Mouse (Mus musculus) MEL (cell line): ENCODE data around the gene Bub1b. TPM values are rescaled to one million over a fixed set of nuclear protein-coding genes. Genes with fewer than 3 reads are reported as not detected.
A peak's percentile ranks its signal among the peaks of the same experiment; 100 is the strongest.

Experiments used
- DNase-seq: peaks from one replicate; pipeline ENCODE4 v3.0.0; 2011; ENCODE audit warnings: low read depth, low spot score
- H3K27ac ChIP-seq: 2 replicates; pipeline ENCODE4 v1.5.1; 2012; ENCODE audit warnings: low read depth, mild to moderate bottlenecking, control low read depth, low read length, moderate library complexity; ENCODE audit not compliant: control insufficient read depth
- H3K27me3 ChIP-seq, 2 experiments: fragments of 150-350 bp in 1 of 2; sonication (generic) in 1 of 2; 2 replicates each; pipeline ENCODE4 v1.6.1; 2012; ENCODE audit warnings: low read length in 2 of 2, mild to moderate bottlenecking in 2 of 2, improper control_type of control experiment in 1 of 2, moderate library complexity in 1 of 2; ENCODE audit not compliant: insufficient read depth in 2 of 2, control insufficient read depth in 1 of 2
- H3K36me3 ChIP-seq, 2 experiments: 2 replicates each; pipeline ENCODE4 v1.6.1; 2012 to 2014; ENCODE audit warnings: low read length in 2 of 2, improper control_type of control experiment in 1 of 2, inconsistent platforms in 1 of 2, mild to moderate bottlenecking in 1 of 2; ENCODE audit not compliant: insufficient read depth in 2 of 2, control insufficient read depth in 1 of 2
- H3K4me1 ChIP-seq, 2 experiments: fragments of 150-350 bp in 1 of 2; sonication (generic) in 1 of 2; 2 replicates each; pipeline ENCODE4 v1.6.1; 2012; ENCODE audit warnings: low read length in 2 of 2, improper control_type of control experiment in 1 of 2, mild to moderate bottlenecking in 1 of 2; ENCODE audit not compliant: insufficient read depth in 2 of 2, control insufficient read depth in 1 of 2
- H3K4me3 ChIP-seq, 2 experiments: fragments of 150-350 bp in 1 of 2; sonication (generic) in 1 of 2; 2 replicates each; pipeline ENCODE4 v1.5.1; 2012; ENCODE audit warnings: low read depth in 2 of 2, low read length in 2 of 2, mild to moderate bottlenecking in 2 of 2, moderate library complexity in 2 of 2, control low read depth in 1 of 2, improper control_type of control experiment in 1 of 2; ENCODE audit not compliant: control insufficient read depth in 1 of 2, insufficient read depth in 1 of 2
- H3K79me2 ChIP-seq: 2 replicates; pipeline ENCODE4 v1.6.1; 2012; ENCODE audit warnings: mild to moderate bottlenecking, low read length, moderate library complexity; ENCODE audit not compliant: control insufficient read depth, poor library complexity, insufficient read depth
- H3K9ac ChIP-seq: 2 replicates; pipeline ENCODE4 v1.6.1; 2012; ENCODE audit warnings: low read depth, mild to moderate bottlenecking, control low read depth, low read length, moderate library complexity; ENCODE audit not compliant: control insufficient read depth, poor library complexity, severe bottlenecking
- H3K9me3 ChIP-seq: fragments of 150-350 bp; sonication (generic); replicated peaks from 2 replicates; pipeline ENCODE4 v1.6.1; 2012; ENCODE audit warnings: mild to moderate bottlenecking, low read length, improper control_type of control experiment, moderate library complexity; ENCODE audit not compliant: insufficient read depth
- CHD2 ChIP-seq: IDR thresholded peaks from 2 replicates; pipeline ENCODE4 v1.6.1; 2011; ENCODE audit warnings: low read length, improper control_type of control experiment
- E2F4 ChIP-seq: IDR thresholded peaks from 2 replicates; pipeline ENCODE4 v1.6.1; 2011; ENCODE audit warnings: low read depth, low read length, improper control_type of control experiment, borderline replicate concordance
- ELF1 ChIP-seq: IDR thresholded peaks from 2 replicates; pipeline ENCODE4 v1.6.1; 2014; ENCODE audit warnings: low read depth, mild to moderate bottlenecking, inconsistent platforms, low read length, improper control_type of control experiment, moderate library complexity
- EP300 ChIP-seq, 2 experiments: IDR thresholded peaks; 2 replicates each; pipeline ENCODE4 v1.6.1; 2011; ENCODE audit warnings: improper control_type of control experiment in 2 of 2, low read length in 2 of 2, low read depth in 1 of 2, mild to moderate bottlenecking in 1 of 2
- ETS1 ChIP-seq: IDR thresholded peaks from 2 replicates; pipeline ENCODE4 v1.6.1; 2012; ENCODE audit warnings: low read depth, mild to moderate bottlenecking, inconsistent platforms, low read length, improper control_type of control experiment, moderate library complexity
- GABPA ChIP-seq: IDR thresholded peaks from 2 replicates; pipeline ENCODE4 v1.6.1; 2012; ENCODE audit warnings: low read depth, mild to moderate bottlenecking, inconsistent platforms, low read length, improper control_type of control experiment, moderate library complexity
- GATA1 ChIP-seq: IDR thresholded peaks from 2 replicates; pipeline ENCODE4 v1.6.1; 2011; ENCODE audit warnings: low read depth, low read length, improper control_type of control experiment
- MAX ChIP-seq: IDR thresholded peaks from 2 replicates; pipeline ENCODE4 v1.6.1; 2011; ENCODE audit warnings: low read length, improper control_type of control experiment
- MAZ ChIP-seq: IDR thresholded peaks from 2 replicates; pipeline ENCODE4 v1.6.1; 2012; ENCODE audit warnings: low read depth, mild to moderate bottlenecking, inconsistent platforms, low read length, improper control_type of control experiment
- MEF2A ChIP-seq: IDR thresholded peaks from 2 replicates; pipeline ENCODE4 v1.6.1; 2014; ENCODE audit warnings: low read depth, mild to moderate bottlenecking, inconsistent platforms, low read length, improper control_type of control experiment; ENCODE audit not compliant: poor library complexity, insufficient replicate concordance, severe bottlenecking; ENCODE audit errors: extremely low read depth
- MXI1 ChIP-seq: IDR thresholded peaks from 2 replicates; pipeline ENCODE4 v1.6.1; 2011; ENCODE audit warnings: mild to moderate bottlenecking, low read depth, low read length, improper control_type of control experiment
- RCOR1 ChIP-seq: IDR thresholded peaks from 2 replicates; pipeline ENCODE4 v1.6.1; 2012; ENCODE audit warnings: low read depth, mild to moderate bottlenecking, inconsistent platforms, low read length, improper control_type of control experiment
- SMC3 ChIP-seq: IDR thresholded peaks from 2 replicates; pipeline ENCODE4 v1.6.1; 2011; ENCODE audit warnings: low read depth, low read length, improper control_type of control experiment
- TBP ChIP-seq: IDR thresholded peaks from 2 replicates; pipeline ENCODE4 v1.8.0; 2011; ENCODE audit warnings: low read depth, low read length, improper control_type of control experiment
- TCF12 ChIP-seq: IDR thresholded peaks from 2 replicates; pipeline ENCODE4 v1.6.1; 2014; ENCODE audit warnings: low read depth, mild to moderate bottlenecking, inconsistent platforms, low read length, improper control_type of control experiment, moderate library complexity
- USF1 ChIP-seq: IDR thresholded peaks from 2 replicates; pipeline ENCODE4 v1.6.1; 2014; ENCODE audit warnings: low read depth, mild to moderate bottlenecking, inconsistent platforms, low read length, improper control_type of control experiment, moderate library complexity
- polyA plus RNA-seq, 2 experiments: library from polyadenylated mRNA; stranded (reverse) in 1 of 2; unstranded in 1 of 2; fragments of >175 nt in 1 of 2; fragments of >200 nt in 1 of 2; gene quantifications; 2 replicates each; pipeline versions ENCODE4 v1.2.1 to v1.2.4; 2012; ENCODE audit warnings: low replicate concordance in 2 of 2, low read depth in 1 of 2; ENCODE audit not compliant: insufficient read length in 2 of 2, insufficient read depth in 1 of 2, missing spikeins in 1 of 2
- total RNA-seq: library from RNA; depleted of rRNA; stranded (reverse); fragments of 300-350 nt; gene quantifications from 2 replicates; pipeline ENCODE4 v1.2.3, GENCODE M21; 2012

Bub1b gene
- total and polyA plus RNA-seq, 3 experiments: 87.5 to 120 TPM; not detected in 1

DNA sequence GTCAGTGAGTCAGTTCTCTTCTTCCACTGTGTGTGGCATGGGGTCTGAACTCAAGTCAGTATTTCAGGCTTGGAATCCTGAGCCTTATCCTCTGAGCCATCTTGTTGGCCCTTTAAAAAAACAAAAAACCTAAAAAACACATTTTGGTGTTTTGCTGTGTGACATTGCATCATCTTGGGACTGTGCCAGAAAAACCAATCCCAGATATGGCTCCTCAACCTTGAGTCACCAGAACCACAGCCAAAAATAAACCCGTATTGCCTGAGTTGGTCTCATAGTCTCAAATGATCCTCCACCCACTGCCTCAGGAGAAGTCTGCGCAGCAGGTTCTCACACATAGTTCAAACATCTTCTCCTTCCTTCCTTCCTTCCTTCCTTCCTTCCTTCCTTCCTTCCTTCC is 27.1 kb upstream of the Bub1b start:
- peak; percentile 44 for DNase-seq
- Histone ChIP-seq H3K9me3 (no peaks in the 10 kb centered on the region), H3K79me2 (no peaks in the 10 kb centered on the region), H3K4me1 (peaks cover 19 to 41% of the 10 kb centered on the region in 2 experiments)
- TF ChIP-seq GATA1: 0 out of 2 replicates have a peak, but pooled peaks have one; percentile 10
- 0 out of 2 replicates have a peak, but pooled peaks have one; percentile 10 for TF ChIP-seq RCOR1
- TF ChIP-seq TCF12: no peak
- peak in 1 of 2 experiments; percentile 9; a peak in 1 of 4 replicates for TF ChIP-seq EP300 (IDR thresholded peaks at IDR 0.05; ENCODE audit: low read depth in 1 of 2, low read length in 2 of 2)
- peak; percentile 75 for TF ChIP-seq ETS1
- TF ChIP-seq GABPA: no peak
- TF ChIP-seq MEF2A: peak; percentile 84; the same call in 1 of the 2 replicates
- TF ChIP-seq E2F4: no peak
- TF ChIP-seq SMC3: no peak
- no peak for TF ChIP-seq TBP
- TF ChIP-seq, all 39 proteins: peak for 5
- H3K36me3 ChIP-seq: peaks cover 0 to 29% of the 10 kb centered on the region in 2 experiments; a peak in 2 of 4 replicates
- no peak overlapping the region for H3K4me3 ChIP-seq
- H3K27me3 ChIP-seq: no peaks in the 10 kb centered on the region
- no peak overlapping the region for H3K27ac ChIP-seq
- no peak overlapping the region for H3K9ac ChIP-seq

DNA sequence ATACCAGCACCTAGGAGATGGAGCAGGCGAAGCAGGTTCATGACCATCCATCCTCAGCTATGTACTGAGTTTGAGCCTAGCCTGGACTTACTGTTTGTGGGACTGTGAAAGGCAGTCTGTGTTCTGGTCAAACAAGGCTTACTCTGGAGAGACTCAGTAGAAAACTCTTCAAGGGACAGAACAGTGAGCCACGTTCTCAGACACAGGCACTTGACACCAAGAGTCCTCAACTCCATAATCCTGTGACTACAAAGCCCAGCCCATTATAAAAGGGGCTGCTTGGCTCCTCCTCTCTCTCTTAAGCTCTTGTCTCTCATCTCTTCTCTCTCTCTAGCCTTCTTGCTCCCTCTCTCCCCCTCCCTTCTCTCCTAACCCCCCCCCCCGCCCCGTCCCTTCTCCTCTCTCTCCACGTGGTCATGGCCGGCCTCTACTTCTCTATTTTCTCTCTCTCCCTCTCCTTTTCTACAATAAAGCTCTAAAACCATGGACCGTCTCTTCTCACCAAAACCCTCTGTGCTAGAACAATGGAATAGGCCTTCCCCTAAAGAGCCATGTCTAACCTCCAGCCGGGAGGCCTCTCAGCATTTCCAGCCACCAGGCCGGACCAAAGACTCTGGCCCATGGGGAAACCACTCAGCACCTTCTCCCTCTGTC is 25.7 kb upstream of the Bub1b start:
- DNase-seq: peak; percentile 50
- Histone ChIP-seq H3K36me3 (peaks cover 0 to 29% of the 10 kb centered on the region in 2 experiments; a peak in 2 of 4 replicates), H3K27me3 (no peaks in the 10 kb centered on the region), H3K27ac (peak overlapping the region; percentile 84), H3K4me3 (no peak overlapping the region), H3K79me2 (no peaks in the 10 kb centered on the region), H3K9me3 (no peaks in the 10 kb centered on the region), H3K9ac (peak overlapping the region; percentile 50), H3K4me1 (peaks cover 19 to 43% of the 10 kb centered on the region in 2 experiments)
- TF ChIP-seq MXI1: peak; percentile 64
- 0 out of 2 replicates have a peak, but pooled peaks have one; percentile 12 for TF ChIP-seq TCF12
- no peak for TF ChIP-seq ELF1
- TF ChIP-seq MAZ: 0 out of 2 replicates have a peak, but pooled peaks have one; percentile 45
- TF ChIP-seq USF1: peak; percentile 71
- peak; percentile 74 for TF ChIP-seq MAX
- no peak for TF ChIP-seq CHD2
